Mouse (Mus musculus) forebrain, embryonic 16.5 days (tissue): ENCODE data around the gene Zfp607a. TPM values are rescaled to one million over a fixed set of nuclear protein-coding genes. Genes with fewer than 3 reads are reported as not detected.

Source experiments
- ATAC-seq: fragments of 200-750 bp; cut with Nextera tagmentation; 2 replicates; pipeline ENCODE4 v1.8.0; 2017; ENCODE audit warnings: mild to moderate bottlenecking, moderate library complexity
- H3K27ac ChIP-seq: fragments of 300-500 bp; sonication (generic); 2 replicates; pipeline ENCODE4 v1.5.1; 2014; ENCODE audit warnings: low read length, control low read depth
- H3K27me3 ChIP-seq: fragments of 300-500 bp; sonication (generic); replicated peaks from 2 replicates; pipeline ENCODE4 v1.6.1; 2014; ENCODE audit warnings: low read length; ENCODE audit not compliant: control insufficient read depth, insufficient read depth
- H3K36me3 ChIP-seq: fragments of 300-500 bp; sonication (generic); 2 replicates; pipeline ENCODE4 v1.6.1; 2014; ENCODE audit not compliant: control insufficient read depth, insufficient read depth
- H3K4me1 ChIP-seq: fragments of 300-500 bp; sonication (generic); replicated peaks from 2 replicates; pipeline ENCODE4 v1.6.1; 2014; ENCODE audit warnings: low read length; ENCODE audit not compliant: control insufficient read depth, insufficient read depth
- H3K4me2 ChIP-seq: fragments of 300-500 bp; sonication (generic); 2 replicates; pipeline ENCODE4 v1.6.1; 2014; ENCODE audit warnings: mild to moderate bottlenecking, low read length, control low read depth
- H3K4me3 ChIP-seq: fragments of 300-500 bp; sonication (generic); replicated peaks from 2 replicates; pipeline ENCODE4 v1.5.1; 2014; ENCODE audit warnings: mild to moderate bottlenecking, low read length, control low read depth
- H3K9ac ChIP-seq: fragments of 300-500 bp; sonication (generic); replicated peaks from 2 replicates; pipeline ENCODE4 v1.6.1; 2014; ENCODE audit warnings: low read depth, low read length, control low read depth
- H3K9me3 ChIP-seq: fragments of 300-500 bp; sonication (generic); 2 replicates; pipeline ENCODE4 v1.6.1; 2016; ENCODE audit warnings: low read length; ENCODE audit not compliant: control insufficient read depth
- WGBS: fragments of 180-500 bp; shearing (Covaris S2); extraction: QIAGEN DNeasy Blood & Tissue Kit; methylation state at CpG from one replicate; pipeline ENCODE4 v1.1.7; 2014; 5-methylcytosine and 5-hydroxymethylcytosine counted together
- polyA plus RNA-seq: library from polyadenylated mRNA; unstranded; fragments of >200 nt; fragmentation: Nextera tagmentation; extraction: Ambion mirVana; gene quantifications from 2 replicates; pipeline ENCODE4 v1.2.1, GENCODE M21; 2015

Gene Zfp607a
- polyA plus RNA-seq, 1 experiment from 2014 or later = 1.9 TPM

GRCm38 (mm10) chr7:27928818-27929695 lies 71.7 kb downstream of the Zfp607a start, which contains the start of gene Zfp974:
Zfp974 (minus strand) TSS chr7:27929460.
- no peaks in the 10 kb centered on the region for H3K27me3 ChIP-seq
- 0 out of 2 replicates have a peak within 1 kb of the TSS, but pooled peaks have one; percentile 38 for H3K27ac ChIP-seq
- H3K9me3 ChIP-seq = no peaks in the 10 kb centered on the region
- peak; percentile 96 for ATAC-seq
- peak within 1 kb of the TSS; percentile 67 for H3K4me2 ChIP-seq
- peak within 1 kb of the TSS; percentile 73 for H3K9ac ChIP-seq
- 5% methylated on average over 40 of the region's 40 CpGs for WGBS
- H3K4me1 ChIP-seq = peaks cover 8% of the 10 kb centered on the region
- peaks cover 8% of the 10 kb centered on the region; the same call in 1 of the 2 replicates for H3K36me3 ChIP-seq
- peak within 1 kb of the TSS; percentile 80 for H3K4me3 ChIP-seq

Other genes with a start within 250 kb of the Zfp607a start
- 56.2 and 65.7 TPM in 2 replicates for gene Ttc9b, start 203.6 kb upstream of the Zfp607a start, polyA plus RNA-seq
- gene Map3k10, start 182.9 kb upstream of the Zfp607a start, polyA plus RNA-seq = 10.6 and 14.3 TPM in 2 replicates
- gene Zfp607b, start 168.2 kb upstream of the Zfp607a start, polyA plus RNA-seq = 13.8 and 14.5 TPM in 2 replicates
- gene Zfp60, start 126.1 kb upstream of the Zfp607a start, polyA plus RNA-seq = 132 and 133 TPM in 2 replicates
- gene Zfp626, start 50.3 kb upstream of the Zfp607a start, polyA plus RNA-seq = 2.4 and 2.7 TPM in 2 replicates
- gene Zfp59, start 18.9 kb upstream of the Zfp607a start, polyA plus RNA-seq = 12.2 and 14.0 TPM in 2 replicates
- gene Zfp974, start 71.9 kb downstream of the Zfp607a start, polyA plus RNA-seq = 18.4 and 19.4 TPM in 2 replicates
- gene Zfp780b, start 121.6 kb downstream of the Zfp607a start, polyA plus RNA-seq = 30.1 and 36.6 TPM in 2 replicates
- 6.8 and 7.6 TPM in 2 replicates for gene Zfp850, start 156.6 kb downstream of the Zfp607a start, polyA plus RNA-seq
- 330 and 343 TPM in 2 replicates for gene Psmc4, start 192.6 kb downstream of the Zfp607a start, polyA plus RNA-seq
- gene Fcgbp, start 213.7 kb downstream of the Zfp607a start, polyA plus RNA-seq = 0.41 TPM in 1 of 2 replicates, not detected in the other